Mouse (Mus musculus) testis, adult 2 months (tissue): ENCODE data around the gene Rhoa.

Experiments used
- CTCF ChIP-seq: fragments of 200-500 bp; IDR thresholded peaks from 2 replicates; pipeline ENCODE4 v1.5.1; 2012; ENCODE audit warnings: low read depth, mild to moderate bottlenecking, inconsistent platforms, low read length, moderate library complexity; ENCODE audit not compliant: control insufficient read depth, insufficient read depth, insufficient replicate concordance
- POLR2A ChIP-seq: fragments of 200-500 bp; IDR thresholded peaks from 2 replicates; pipeline ENCODE4 v1.6.1; 2012; ENCODE audit warnings: low read depth, mild to moderate bottlenecking, inconsistent platforms, low read length, moderate library complexity; ENCODE audit not compliant: control insufficient read depth

DNA sequence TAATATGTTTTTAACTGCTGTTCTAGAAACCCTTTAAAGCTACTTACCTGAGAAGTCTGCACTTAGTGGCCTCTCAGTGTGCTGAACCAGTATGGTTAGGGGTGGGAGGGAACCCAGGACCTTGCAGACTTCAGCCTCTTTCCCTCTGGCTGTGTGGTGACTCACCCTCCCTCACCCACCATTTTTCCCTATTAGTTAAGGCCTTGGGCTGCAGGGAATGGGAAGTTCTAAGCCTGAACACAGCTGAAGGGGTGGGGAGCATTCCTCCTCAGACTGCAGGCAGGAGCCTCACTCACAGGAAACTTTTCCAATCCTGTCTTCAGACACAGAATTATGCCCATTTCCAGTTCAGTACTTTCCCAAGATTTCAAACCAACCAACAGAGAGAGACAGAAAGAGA, 35.9 kb downstream of the Rhoa start:
- TF ChIP-seq CTCF = no peak
- TF ChIP-seq POLR2A = no peak
